Mouse (Mus musculus): Measurements from ENCODE around the gene Mlh3.

Gene Mlh3

GRCm38 (mm10) chr12:85280845-85281651, 10.6 kb upstream of the Mlh3 start:
- DNase-seq (ENCODE audit: low spot score): no peak

DNA sequence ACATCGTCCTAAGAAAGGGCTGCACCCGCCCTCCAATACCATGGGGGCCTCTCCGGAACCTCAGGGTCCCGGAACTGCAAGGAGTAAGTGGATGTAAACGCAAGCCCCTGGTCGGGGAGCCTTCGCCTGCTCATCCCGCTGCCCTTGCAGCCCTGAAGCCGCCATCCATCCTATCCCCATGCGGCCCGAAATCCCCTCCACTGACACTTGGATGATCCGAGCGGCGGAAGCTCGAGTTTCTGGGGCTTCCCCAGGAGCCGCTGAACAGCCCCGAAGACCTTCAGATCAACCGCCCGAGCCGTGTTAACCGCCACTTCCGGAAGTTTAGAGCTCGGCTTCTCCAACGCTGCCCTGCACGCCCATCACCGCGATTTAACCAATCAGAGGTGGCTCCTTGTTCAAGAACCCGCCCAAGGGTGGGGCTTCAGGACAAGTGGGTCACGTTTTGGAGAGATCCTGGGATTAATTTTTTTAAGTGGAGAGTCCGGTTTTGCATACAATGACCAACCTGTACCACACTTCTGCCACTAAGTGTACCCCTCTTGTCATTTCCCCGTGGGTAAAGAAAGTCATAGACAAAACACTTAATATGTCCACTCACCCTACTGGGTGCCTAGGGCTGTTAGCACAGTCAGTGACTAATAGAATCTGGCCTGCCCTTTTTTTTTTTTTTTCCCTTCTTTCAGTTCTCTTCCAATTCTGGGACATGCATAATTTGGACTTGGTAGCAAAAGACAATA, 9.9 kb upstream of the Mlh3 start:
- DNase-seq (ENCODE audit: low spot score): peak; percentile 94

- DNase-seq (ENCODE audit: low spot score): no peak
These were observed 9.1 kb upstream of the Mlh3 start for GRCm38 (mm10) chr12:85279396-85280080.

DNA sequence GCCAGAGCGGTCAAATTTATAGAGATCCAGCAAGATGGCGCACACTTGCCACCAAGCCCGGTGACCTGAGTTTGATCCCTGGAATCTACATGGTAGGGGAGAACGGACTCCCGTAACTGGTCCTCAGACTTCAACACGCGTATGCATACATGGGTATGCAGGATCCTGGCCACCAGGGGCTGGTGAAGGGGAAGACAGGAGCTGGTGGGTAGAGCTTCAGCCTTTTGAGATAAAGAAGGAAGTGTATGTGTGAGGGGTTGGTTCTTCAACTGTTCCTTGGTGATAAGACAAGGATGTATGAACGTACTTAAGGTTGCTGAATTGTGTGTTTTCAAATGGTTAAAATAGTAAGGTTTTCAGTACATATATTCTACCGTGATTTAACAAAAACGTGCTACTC, 8.5 kb upstream of the Mlh3 start:
- DNase-seq (ENCODE audit: low spot score): no peak

DNA sequence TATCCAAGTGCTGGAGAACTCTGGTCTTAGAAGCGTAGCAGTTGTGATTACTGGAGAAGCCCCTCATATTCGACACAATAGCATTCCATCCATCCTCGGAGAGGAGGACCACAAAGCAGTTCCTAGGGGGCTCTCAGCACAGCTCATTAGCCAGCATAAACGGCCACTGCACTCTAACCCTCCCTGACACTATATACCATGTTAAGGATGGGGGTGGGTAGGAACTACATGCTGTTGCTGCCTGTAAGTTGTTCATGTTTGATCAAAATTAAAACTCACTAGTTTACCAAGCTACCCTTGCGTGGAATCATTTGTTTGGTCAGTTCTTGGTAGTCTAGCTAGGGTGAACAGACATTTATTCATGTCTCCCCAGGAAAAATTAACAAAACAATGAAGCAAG, 5.9 kb upstream of the Mlh3 start:
- DNase-seq (ENCODE audit: low spot score): no peak

DNA sequence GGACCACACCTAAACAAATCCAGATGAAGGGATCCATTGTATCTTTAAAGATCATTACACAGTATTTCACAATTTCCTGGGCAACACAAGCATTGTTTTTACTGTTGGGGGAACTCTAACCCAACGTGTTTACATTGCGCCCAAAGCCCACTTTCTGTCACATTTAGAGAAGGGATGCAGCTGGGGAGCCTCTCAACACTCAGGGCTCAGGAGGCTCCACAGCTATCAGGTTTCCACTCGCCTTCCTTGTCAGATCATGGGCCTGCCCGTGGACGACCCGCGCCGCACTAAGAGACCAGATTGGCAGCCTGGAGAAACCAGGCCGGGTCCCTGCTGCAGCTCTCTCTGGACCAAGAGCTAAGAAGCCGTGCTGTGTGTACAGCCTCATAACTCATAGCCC, 3.1 kb upstream of the Mlh3 start:
- no peak for DNase-seq (ENCODE audit: low spot score)

DNA sequence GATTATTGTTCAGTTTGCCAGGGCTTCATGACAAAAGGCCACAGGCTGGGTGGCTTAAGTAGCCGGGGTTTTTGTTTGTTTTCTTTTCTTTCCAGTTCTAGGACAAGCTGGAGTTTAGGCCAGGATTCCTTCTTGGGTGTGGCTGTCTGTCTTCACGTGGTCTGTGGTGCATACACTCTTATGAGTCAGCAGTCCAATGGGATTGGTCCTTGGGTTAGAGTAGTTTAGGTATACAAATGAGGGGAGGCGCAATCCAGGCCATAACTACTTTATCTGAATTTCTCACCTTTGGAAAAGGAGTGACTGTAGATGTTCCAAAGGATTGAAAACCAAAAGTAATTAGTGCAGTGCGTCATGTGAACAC, 1.4 kb upstream of the Mlh3 start:
- DNase-seq (ENCODE audit: low spot score): no peak

DNA sequence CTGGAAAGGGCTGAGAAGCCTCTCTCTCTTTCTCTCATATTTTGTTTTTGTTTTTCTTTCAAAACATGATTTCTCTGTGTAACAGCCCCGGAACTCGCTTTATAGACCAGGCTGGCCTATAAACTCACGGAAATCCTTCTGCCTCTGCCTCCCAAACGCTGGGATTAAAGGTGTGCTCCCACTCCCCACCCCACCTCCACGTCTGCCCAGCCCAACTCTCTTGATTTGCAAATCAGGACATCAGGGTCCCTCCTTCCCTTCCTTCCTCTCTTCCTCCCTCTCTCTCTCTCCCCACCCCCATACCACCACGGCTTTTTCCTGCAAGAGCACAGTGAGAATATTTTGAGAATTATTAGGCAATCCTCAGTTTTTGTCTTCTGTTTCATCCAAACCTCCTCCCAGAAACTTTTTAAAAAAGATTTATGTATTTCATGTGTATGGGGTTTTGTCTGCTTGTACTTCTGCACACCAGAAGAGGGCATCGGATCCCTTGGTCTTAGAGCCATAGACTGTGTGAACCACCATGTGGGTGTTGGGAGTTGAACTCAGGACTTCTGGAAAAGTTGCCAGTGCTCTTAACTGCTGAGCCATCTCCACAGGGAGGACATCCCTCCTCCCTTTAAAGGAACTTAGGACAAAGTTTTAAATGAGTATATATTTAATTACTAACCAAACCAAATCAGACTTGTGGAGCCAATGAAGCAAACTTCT, 888 bp upstream of the Mlh3 start:
- DNase-seq (ENCODE audit: low spot score): no peak

- DNase-seq (ENCODE audit: low spot score): no peak
These were observed 578 bp downstream of the Mlh3 start for GRCm38 (mm10) chr12:85269821-85270220.

GRCm38 (mm10) chr12:85266248-85266647, 4.2 kb downstream of the Mlh3 start:
- DNase-seq (ENCODE audit: low spot score): no peak

GRCm38 (mm10) chr12:85264940-85265339, 5.5 kb downstream of the Mlh3 start:
- no peak for DNase-seq (ENCODE audit: low spot score)

GRCm38 (mm10) chr12:85264531-85264930, 5.9 kb downstream of the Mlh3 start:
- no peak for DNase-seq (ENCODE audit: low spot score)

DNA sequence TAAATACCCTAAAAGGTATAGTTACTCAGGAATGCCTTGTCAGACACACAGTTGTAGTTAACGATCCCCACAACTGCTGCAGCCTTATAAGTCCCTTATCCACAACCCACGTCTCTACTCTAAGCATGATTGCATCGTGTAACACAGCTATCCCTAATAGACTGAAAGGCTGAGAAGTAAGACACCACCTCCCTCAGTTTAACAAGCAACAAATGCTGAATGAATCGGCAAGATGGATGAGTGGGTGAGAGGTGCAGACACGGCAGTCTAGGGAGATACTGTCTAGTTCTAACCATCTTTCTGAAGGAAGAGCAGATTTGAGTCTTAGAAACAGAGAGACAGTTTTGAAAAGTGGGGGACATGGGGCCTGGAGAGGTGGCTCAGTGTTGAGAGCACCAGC, 7.2 kb downstream of the Mlh3 start:
- DNase-seq (ENCODE audit: low spot score): no peak

GRCm38 (mm10) chr12:85262489-85262888, 7.9 kb downstream of the Mlh3 start:
- no peak for DNase-seq (ENCODE audit: low spot score)

- DNase-seq (ENCODE audit: low spot score): no peak
These were observed 13.3 kb downstream of the Mlh3 start for GRCm38 (mm10) chr12:85257008-85257639.

GRCm38 (mm10) chr12:85256074-85256751, 14.2 kb downstream of the Mlh3 start:
- no peak for DNase-seq (ENCODE audit: low spot score)

GRCm38 (mm10) chr12:85252083-85252482, 18.3 kb downstream of the Mlh3 start:
- DNase-seq (ENCODE audit: low spot score): no peak

DNA sequence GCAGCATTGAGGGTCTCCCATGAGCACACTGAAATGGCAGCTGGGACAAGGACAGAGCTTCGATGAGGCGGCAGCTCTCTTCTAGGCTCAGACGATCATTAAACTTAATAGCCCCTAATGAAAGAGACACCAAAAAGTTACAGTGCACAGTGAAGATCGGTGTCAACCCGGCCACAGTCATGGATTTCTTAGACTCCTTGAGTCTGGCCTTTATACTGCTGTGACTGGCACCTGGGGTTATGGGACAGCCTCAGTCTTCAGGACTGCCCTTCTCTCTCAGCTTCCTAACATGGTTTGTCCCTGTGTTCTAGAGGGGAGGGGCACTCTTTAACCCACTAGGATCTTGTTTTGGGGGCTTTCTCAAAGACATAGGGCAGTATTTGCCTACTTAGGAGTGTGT, 32.8 kb downstream of the Mlh3 start:
- no peak for DNase-seq (ENCODE audit: low spot score)

GRCm38 (mm10) chr12:85233376-85234358, 36.7 kb downstream of the Mlh3 start:
- DNase-seq (ENCODE audit: low spot score): peak; percentile 6

Measured in ovary, adult 18-20 months (tissue).